Mouse (Mus musculus) hindbrain, postnatal 0 days (tissue): ENCODE data around the gene Ssc4d. TPM values are rescaled to one million over a fixed set of nuclear protein-coding genes. Genes with fewer than 3 reads are reported as not detected.

Experiments
- ATAC-seq: fragments of 200-750 bp; cut with Nextera tagmentation; 2 replicates; pipeline ENCODE4 v1.8.0; 2017; ENCODE audit warnings: mild to moderate bottlenecking, moderate TSS enrichment, moderate library complexity
- DNase-seq: peaks from one replicate; pipeline ENCODE4 v3.0.0-alpha.2; 2015; ENCODE audit warnings: low spot score
- H3K27ac ChIP-seq: fragments of 300-500 bp; sonication (generic); 2 replicates; pipeline ENCODE4 v1.5.1; 2014; ENCODE audit warnings: mild to moderate bottlenecking
- H3K27me3 ChIP-seq: fragments of 300-500 bp; sonication (generic); 2 replicates; pipeline ENCODE4 v1.6.1; 2014; ENCODE audit warnings: low read length, mixed read lengths; ENCODE audit not compliant: insufficient read depth
- H3K36me3 ChIP-seq: fragments of 300-500 bp; sonication (generic); 2 replicates; pipeline ENCODE4 v1.6.1; 2014; ENCODE audit warnings: low read length, mixed read lengths; ENCODE audit not compliant: insufficient read depth
- H3K4me1 ChIP-seq: fragments of 300-500 bp; sonication (generic); 2 replicates; pipeline ENCODE4 v1.6.1; 2014; ENCODE audit warnings: antibody characterized with exemption, low read length, mixed read lengths; ENCODE audit not compliant: insufficient read depth
- H3K4me2 ChIP-seq: fragments of 300-500 bp; sonication (generic); 2 replicates; pipeline ENCODE4 v1.6.1; 2014; ENCODE audit warnings: low read depth, mild to moderate bottlenecking, low read length, moderate library complexity, mixed read lengths
- H3K4me3 ChIP-seq: fragments of 300-500 bp; sonication (generic); 2 replicates; pipeline ENCODE4 v1.5.1; 2014; ENCODE audit warnings: low read length
- H3K9ac ChIP-seq: fragments of 300-500 bp; sonication (generic); replicated peaks from 2 replicates; pipeline ENCODE4 v1.6.1; 2014; ENCODE audit warnings: mild to moderate bottlenecking, low read length, moderate library complexity, mixed read lengths
- H3K9me3 ChIP-seq: fragments of 300-500 bp; sonication (generic); 2 replicates; pipeline ENCODE4 v1.6.1; 2016; ENCODE audit warnings: low read length, mixed read lengths
- CTCF ChIP-seq: IDR thresholded peaks from 2 replicates; pipeline ENCODE4 v1.5.1; 2016; ENCODE audit warnings: antibody characterized with exemption, control low read depth, low read depth
- WGBS: fragments of 180-500 bp; shearing (Covaris S2); extraction: QIAGEN DNeasy Blood & Tissue Kit; methylation state at CpG from one replicate; pipeline ENCODE4 v1.1.7; 2014; 5-methylcytosine and 5-hydroxymethylcytosine counted together
- polyA plus RNA-seq: library from polyadenylated mRNA; unstranded; fragments of >200 nt; fragmentation: Nextera tagmentation; extraction: Ambion mirVana; gene quantifications from 2 replicates; pipeline ENCODE4 v1.2.1, GENCODE M21; 2015
- total RNA-seq: library from RNA; depleted of rRNA; stranded (reverse); fragments of >200 nt; gene quantifications from 2 replicates; pipeline ENCODE4 v1.2.3, GENCODE M21; 2014; rRNA removed

Gene Ssc4d
- 6.5 and 18.9 TPM in 2 replicates for total RNA-seq
- polyA plus RNA-seq: 3.6 and 3.8 TPM in 2 replicates

- Histone ChIP-seq H3K4me2 (no peak within 1 kb of the TSS), H3K4me1 (no peaks in the 10 kb centered on the region), H3K9me3 (no peaks in the 10 kb centered on the region), H3K9ac (no peak within 1 kb of the TSS), H3K4me3 (no peak within 1 kb of the TSS), H3K27me3 (no peaks in the 10 kb centered on the region), H3K27ac (no peak within 1 kb of the TSS), H3K36me3 (no peaks in the 10 kb centered on the region)
- no peak for TF ChIP-seq CTCF
- DNase-seq: no peak
- 24% methylated on average over 9 of the region's 9 CpGs for WGBS
- ATAC-seq: no peak
These were observed at the start of gene Ssc4d for GRCm38 (mm10) chr5:135974365-135974764. Ssc4d (minus strand) TSS chr5:135974531.

- Histone ChIP-seq H3K4me2 (no peak overlapping the region), H3K9ac (no peak overlapping the region), H3K36me3 (no peaks in the 10 kb centered on the region; the same call in 1 of the 2 replicates), H3K27me3 (no peaks in the 10 kb centered on the region), H3K27ac (no peak overlapping the region), H3K9me3 (no peaks in the 10 kb centered on the region), H3K4me3 (no peak overlapping the region), H3K4me1 (0 out of 2 replicates have a peak, but pooled peaks cover 2% of the 10 kb centered on the region)
- ATAC-seq: no peak
- no peak for DNase-seq
- TF ChIP-seq CTCF: no peak
- WGBS: 53% methylated on average over 1 of the region's 1 CpGs
These were observed 45.6 kb upstream of the Ssc4d start for GRCm38 (mm10) chr5:136019907-136020306.

DNA sequence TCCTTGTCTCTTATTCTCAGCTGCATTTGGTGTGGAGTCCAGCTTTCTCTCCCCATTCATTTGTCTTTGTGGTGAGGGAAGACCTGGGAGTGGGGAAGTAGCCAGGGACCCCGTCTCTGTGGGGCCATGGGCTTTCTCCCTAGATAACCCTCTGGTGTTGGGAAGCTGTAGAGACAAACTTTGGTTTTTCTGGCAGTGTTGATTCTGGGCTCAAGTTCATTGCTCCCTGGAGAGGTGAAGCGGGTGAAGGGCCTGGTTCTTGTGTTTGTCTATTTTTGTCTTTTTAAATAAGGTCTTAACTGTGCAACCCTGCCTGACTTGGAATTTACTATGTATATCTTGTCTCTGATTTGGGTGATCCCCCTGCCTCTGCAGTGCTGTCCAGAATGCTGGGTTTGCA, 44.4 kb upstream of the Ssc4d start:
- Histone ChIP-seq H3K27me3 (no peaks in the 10 kb centered on the region), H3K4me3 (no peak overlapping the region), H3K9ac (no peak overlapping the region), H3K9me3 (no peaks in the 10 kb centered on the region), H3K4me1 (0 out of 2 replicates have a peak, but pooled peaks cover 2% of the 10 kb centered on the region), H3K36me3 (no peaks in the 10 kb centered on the region; the same call in 1 of the 2 replicates), H3K4me2 (no peak overlapping the region), H3K27ac (no peak overlapping the region)
- DNase-seq: no peak
- no peak for TF ChIP-seq CTCF
- no peak for ATAC-seq
- WGBS: 75% methylated on average over 2 of the region's 2 CpGs

- Histone ChIP-seq H3K27me3 (no peaks in the 10 kb centered on the region), H3K4me3 (no peak overlapping the region), H3K4me2 (no peak overlapping the region), H3K9me3 (no peaks in the 10 kb centered on the region), H3K4me1 (0 out of 2 replicates have a peak, but pooled peaks cover 2% of the 10 kb centered on the region), H3K27ac (no peak overlapping the region), H3K9ac (no peak overlapping the region), H3K36me3 (peaks cover 4% of the 10 kb centered on the region)
- no peak for ATAC-seq
- peak; percentile 42 for DNase-seq
- TF ChIP-seq CTCF: no peak
- WGBS: 56% methylated on average over 6 of the region's 6 CpGs
These were observed 42.9 kb upstream of the Ssc4d start for GRCm38 (mm10) chr5:136017262-136017661.

DNA sequence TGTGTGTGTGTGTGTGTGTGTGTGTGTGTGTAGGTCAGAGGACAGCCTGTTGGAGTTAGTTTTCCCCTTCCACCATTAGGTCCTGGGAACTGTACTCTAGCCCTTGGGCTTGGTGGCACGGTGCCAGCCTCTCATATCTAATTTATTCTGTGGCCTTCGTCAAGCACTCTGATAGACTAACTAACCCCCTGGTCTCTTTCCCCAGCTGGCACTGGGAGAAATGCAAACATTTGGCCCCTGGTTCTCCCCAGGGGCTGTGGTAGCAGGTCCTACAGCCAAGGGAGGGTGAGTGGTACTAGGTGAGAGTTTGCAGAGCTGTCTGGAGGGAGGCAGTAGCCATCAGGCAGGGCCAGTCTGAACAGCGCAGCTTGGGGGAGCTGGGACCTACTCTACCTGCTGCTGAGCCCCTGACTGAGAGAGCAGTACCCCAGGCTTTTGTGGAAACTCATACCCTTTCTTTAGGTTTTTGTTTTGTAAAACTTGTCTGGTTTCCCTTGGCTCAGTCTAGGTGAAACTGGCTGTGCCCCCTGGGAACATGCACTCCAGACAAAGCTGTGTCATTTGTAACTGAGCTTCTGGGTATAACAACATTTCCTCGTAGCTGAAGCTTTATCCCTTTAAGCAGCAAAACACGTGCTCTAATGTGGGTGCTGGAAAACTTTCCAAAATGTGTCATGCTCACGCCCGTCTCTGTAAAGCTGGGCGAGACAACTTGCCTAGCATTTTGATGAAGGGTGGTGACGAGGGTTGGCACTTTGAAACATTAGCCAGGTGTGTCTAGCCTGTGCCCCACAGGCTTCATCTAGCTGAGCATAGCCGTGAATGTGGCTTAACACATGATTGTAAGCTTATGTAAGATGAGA, 41.9 kb upstream of the Ssc4d start:
- no peak overlapping the region for H3K4me2 ChIP-seq
- no peaks in the 10 kb centered on the region for H3K27me3 ChIP-seq
- H3K4me3 ChIP-seq: no peak overlapping the region
- H3K9ac ChIP-seq: no peak overlapping the region
- H3K36me3 ChIP-seq: peaks cover 14% of the 10 kb centered on the region
- no peaks in the 10 kb centered on the region for H3K9me3 ChIP-seq
- WGBS: 47% methylated on average over 10 of the region's 10 CpGs
- no peak for ATAC-seq
- H3K4me1 ChIP-seq: 0 out of 2 replicates have a peak, but pooled peaks cover 2% of the 10 kb centered on the region
- H3K27ac ChIP-seq: no peak overlapping the region; the same call in 1 of the 2 replicates
- peak; percentile 35 for DNase-seq
- TF ChIP-seq CTCF: no peak

DNA sequence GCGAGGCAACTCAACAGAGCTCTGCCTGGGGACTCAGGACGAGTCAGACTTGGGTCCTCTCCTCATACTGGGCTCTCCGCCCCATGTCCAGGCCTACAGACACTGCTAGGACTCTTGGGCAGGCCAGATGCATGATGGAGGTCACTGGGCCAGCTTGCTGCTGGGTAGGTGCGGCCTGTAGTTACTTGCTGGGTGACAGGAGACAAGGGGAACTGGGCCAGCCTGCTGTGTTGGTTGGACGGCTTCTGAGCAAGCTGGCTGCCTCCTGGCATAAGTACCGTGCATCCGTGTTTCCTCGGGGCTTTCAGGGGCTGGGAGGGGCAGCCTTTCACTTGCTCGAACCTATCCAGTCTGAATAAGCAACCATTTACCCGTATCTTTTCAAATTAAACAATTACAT, 41.3 kb upstream of the Ssc4d start:
- DNase-seq: no peak
- no peak for ATAC-seq
- 50% methylated on average over 10 of the region's 10 CpGs for WGBS
- no peak for TF ChIP-seq CTCF
- no peak overlapping the region for H3K4me3 ChIP-seq
- H3K27me3 ChIP-seq: no peaks in the 10 kb centered on the region
- H3K9ac ChIP-seq: no peak overlapping the region
- H3K4me2 ChIP-seq: no peak overlapping the region
- H3K36me3 ChIP-seq: peaks cover 16% of the 10 kb centered on the region
- H3K9me3 ChIP-seq: no peaks in the 10 kb centered on the region
- 0 out of 2 replicates have a peak, but pooled peaks cover 2% of the 10 kb centered on the region for H3K4me1 ChIP-seq
- H3K27ac ChIP-seq: no peak overlapping the region

DNA sequence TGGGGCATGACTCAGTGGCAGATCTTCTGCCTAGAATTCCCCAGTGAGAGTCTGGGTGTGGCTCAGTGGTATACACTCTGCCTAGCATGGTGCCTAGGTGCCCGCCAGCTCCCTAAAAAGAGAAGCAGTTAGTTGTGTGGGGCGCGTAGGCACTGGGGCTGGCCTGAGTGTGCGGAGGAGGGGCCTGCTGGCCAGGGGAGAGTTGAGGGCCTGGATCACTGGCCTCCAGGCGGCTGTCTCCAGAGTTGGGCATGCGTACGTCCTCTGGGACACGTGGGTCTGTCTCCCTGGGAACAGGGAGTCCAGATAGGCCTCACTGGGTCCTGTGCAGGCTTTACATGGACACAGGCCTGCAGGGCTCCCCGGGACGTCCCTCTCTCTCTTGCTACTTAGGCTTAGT, 40.5 kb upstream of the Ssc4d start:
- H3K36me3 ChIP-seq: peaks cover 20% of the 10 kb centered on the region
- no peak; the same call in 1 of the 2 replicates for ATAC-seq
- TF ChIP-seq CTCF: no peak
- H3K4me2 ChIP-seq: no peak overlapping the region
- H3K27ac ChIP-seq: no peak overlapping the region
- H3K4me3 ChIP-seq: no peak overlapping the region
- H3K9me3 ChIP-seq: no peaks in the 10 kb centered on the region
- H3K27me3 ChIP-seq: no peaks in the 10 kb centered on the region
- DNase-seq: no peak
- H3K4me1 ChIP-seq: 0 out of 2 replicates have a peak, but pooled peaks cover 2% of the 10 kb centered on the region
- no peak overlapping the region for H3K9ac ChIP-seq
- WGBS: 81% methylated on average over 10 of the region's 10 CpGs
